Mouse (Mus musculus) neural tube, embryonic 10.5 days (tissue): Measurements from ENCODE around the gene Chn2.

Source experiments
- DNase-seq: peaks from one replicate; pipeline ENCODE4 v3.0.0-alpha.2; 2017; ENCODE audit warnings: low spot score; ENCODE audit errors: extremely low spot score

Gene Chn2

DNA sequence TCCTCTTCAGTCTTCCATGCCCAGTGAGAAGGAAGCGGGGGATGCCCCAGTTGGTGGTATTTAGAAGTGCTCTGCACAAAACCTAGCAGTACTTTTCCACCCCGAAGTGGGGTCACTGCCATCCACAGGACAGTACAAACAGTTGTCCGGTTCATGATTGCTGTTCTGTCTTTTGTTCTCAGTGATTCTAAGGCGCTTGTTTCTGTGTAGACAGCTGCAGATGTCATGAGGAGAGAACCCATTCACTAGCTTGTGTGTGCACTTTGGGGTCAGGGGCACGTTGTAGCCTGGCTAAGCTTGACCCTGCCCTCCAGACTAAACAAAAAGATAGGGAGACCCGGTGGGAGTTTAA, 234.0 kb downstream of the Chn2 start:
- no peak for DNase-seq

DNA sequence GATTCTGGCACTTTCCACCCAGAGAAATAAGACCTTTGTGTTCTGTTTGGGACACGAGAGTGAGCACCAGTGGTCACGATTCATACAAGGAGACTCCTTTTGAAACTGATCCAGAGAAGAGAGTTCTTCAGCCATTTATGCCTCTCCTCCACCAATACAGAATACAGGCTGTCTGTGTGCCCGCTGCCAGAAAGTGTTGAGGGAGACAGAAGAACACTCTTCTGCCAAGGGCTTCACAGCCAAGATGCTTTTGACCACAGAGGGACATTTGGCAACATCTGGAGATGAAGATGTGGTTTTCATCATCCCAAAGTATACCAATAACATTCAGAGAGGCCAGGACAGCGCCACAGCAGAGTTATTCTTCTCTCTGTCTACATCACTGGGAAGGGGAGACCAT, 237.9 kb downstream of the Chn2 start:
- no peak for DNase-seq

DNA sequence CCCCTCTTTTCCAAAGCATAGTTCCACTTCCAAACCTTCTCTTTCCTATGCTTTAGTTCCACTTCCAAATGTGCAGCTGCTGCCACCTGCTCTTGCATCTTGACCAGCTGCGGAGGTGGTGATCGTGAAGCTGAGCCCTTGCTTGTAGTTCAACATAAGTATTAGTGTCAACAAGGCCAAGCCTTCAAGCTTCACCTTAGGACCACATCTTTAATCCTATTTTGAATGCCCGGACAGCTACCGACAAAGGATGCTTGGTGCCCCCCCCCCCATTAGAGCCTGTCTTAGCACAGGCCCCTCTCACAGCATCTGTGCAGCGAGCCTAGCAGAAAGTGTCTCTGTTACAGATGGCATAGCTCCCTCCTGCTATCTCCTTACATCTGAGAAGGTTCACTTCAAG, 238.5 kb downstream of the Chn2 start:
- peak; percentile 20 for DNase-seq

DNA sequence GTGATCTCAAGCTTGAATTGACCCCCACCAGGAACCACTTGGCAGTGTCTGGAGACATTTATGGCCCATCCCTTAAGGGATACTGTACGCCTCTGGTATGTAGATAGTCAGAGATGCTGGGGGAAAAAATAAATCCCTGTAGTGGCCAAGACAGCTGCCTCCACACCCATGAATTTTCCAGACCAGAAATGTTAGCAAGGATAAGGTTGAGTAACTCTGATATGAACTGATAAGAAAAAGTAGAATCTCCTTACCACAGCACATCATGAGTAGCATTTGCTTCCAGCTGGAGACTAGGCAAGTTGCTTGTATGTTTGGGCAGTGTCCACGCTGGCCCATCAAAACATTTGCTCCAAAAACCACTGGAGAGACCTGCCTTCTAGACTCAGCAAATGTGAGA, 239.3 kb downstream of the Chn2 start:
- DNase-seq = no peak

DNA sequence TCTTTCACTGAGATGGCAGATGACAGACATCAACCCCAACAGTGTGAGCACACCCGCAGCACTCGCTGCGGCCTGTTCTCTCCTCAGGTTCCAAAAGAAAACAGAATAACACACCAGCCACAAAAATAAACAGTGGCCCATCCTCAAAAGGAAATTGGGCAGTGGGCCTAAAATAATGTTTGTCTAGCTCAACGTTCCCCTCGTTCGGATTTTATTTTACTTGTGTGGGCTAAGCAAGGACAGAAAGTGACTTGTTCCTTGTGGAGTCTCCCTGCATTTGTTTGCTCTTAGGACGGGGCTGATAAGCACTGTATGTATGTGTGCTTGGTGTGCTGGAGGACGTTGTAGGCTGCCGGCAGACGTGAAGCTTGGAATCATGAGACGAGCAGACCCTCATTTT, 240.0 kb downstream of the Chn2 start:
- peak; percentile 19 for DNase-seq

DNA sequence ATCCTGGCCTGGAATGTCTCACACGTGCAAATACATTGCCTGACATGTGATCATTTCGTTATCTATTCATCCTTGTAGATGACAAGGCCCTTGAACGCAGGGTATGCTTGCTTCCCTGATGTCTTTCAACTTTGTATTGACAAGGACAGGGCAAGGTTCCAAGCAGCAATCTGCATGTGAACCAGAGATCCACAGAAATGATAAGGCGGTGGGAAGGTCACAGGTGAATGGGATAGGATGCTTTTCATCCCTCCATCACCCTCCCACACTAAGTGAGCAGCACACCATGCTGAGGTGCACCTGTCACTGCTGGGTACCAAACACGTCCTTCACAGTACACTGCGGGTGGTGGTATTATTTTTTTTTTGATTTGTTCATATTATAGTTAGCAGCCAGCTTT, 240.9 kb downstream of the Chn2 start:
- no peak for DNase-seq

DNA sequence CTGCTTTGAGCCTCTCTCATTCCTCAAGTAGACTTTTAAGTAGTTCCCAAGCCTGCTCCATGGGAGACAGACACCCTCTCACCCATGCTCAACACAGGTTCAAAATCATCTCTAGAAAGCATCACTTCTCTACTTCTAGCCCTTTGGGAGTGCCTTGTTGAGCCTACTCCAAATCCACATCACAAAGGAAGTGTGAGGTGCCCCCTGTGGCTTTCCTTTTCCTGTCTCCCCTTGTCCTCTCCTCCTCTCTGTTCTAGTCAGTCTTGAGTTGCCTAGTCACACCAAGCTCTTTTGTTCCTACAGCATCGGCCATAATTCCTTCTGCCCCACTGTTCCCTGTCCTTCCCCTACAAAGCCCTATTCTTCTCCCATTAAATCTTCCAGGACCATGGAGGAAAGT, 243.9 kb downstream of the Chn2 start:
- DNase-seq = no peak

DNA sequence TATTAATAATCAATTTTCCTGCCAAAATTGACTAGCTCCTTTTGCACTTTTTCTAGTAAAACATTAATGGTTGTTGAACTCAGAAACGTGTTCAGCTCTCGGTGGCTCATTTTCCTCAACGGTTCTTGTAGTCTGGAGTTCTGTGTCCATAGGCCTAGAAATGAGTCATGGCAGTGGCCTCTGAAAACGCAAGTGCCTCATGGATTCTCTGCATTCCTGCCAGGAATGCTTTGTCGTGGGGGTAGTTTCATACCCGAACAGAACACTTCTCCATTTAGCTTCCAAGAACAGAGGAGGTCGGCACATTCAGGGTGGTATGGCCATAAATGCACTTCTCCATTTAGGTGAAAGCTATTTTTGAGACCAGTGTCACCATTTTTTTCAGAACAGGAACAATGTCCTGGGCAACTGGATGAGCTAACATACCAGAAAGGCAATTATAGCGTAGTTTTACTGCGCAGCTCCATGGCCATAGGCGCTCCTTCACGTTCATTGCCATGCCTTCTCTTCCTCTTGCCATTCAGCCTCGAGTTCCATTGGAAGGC, 244.9 kb downstream of the Chn2 start:
- DNase-seq = no peak

DNA sequence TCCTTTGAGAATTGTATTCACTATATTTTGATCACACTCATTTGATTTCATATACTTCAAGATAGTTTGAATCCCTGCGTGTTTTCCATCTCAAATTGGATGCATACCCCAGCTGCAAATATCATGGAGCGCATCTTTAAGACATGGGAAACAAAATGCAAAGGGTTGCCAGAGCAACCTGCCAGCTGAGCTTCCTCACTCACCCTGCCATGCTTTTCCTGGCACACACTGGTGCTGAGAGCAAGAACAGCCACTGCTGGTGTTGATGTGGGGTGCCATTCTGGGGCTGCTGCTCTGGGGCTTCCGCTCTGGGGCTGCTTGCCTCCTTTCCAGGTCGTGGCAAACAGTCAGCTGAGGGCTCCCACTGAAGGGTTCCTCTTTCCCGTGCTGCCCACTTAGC, 247.5 kb downstream of the Chn2 start:
- DNase-seq = no peak

DNA sequence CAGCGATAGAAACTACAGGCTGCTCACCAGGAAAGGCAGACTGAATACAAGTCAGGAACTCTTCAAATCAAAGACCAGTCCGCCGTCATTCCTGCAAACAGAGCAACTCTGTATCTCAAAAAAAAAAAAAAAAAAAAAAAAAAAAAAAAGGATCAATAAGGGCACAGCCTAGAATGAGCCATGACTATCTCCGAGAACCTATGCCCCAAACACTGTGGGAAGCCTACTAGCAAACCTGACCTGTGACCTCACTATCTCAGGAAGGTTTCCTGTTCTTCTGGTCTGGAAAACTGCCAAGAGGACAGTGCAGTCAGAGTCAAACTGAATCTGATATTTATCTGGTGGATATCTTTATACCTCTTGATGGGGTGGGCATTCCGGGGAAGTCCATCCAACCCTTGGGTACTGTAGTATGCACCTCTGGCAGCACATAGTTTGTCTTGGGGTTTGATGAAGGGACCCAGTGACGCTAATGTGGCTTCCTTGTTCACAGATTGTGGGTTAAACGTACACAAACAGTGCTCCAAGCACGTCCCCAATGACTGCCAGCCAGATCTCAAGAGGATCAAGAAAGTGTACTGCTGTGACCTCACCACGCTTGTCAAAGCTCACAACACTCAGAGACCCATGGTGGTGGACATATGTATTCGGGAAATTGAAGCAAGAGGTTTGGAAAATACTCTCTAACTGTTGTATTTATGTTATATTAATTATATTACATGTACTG, 250.6 kb downstream of the Chn2 start:
- DNase-seq = no peak

DNA sequence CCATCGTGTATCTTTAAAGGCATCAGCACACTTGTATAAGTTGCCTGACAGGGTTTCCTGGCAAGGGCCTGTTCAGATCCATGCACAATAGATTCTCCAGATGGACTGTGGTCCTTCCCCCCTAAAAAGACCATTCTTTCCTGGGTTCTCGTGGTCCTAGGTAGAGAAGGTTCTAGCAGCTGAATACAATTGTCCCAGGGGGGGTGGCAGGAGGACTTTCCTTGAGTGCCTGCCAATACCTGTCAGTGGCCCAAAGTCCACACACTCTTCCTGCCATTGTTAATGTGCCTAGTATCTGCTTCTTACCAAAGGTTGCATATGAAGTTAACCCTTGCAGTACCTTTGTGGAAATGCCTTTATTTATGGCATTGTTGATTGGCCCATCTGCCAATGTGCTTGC, 257.9 kb downstream of the Chn2 start:
- no peak for DNase-seq

DNA sequence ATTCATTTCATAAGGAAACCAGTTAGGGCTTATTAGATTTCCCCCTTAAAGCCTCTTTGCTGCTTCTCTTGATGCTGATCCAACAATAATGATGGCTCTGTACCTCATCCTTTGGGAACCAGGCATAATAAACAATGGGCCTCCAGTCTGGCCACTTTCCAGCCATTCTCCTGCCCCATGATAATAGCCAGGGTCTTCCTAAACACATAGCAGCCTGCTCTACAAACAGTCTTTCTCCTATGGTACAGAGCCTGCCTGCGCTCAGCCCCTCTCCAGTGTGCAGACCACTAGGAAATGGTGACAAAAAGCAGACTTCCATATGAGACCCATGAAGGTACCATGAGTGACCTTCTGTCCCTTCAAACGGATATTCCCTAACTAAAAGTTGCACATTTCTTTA, 260.1 kb downstream of the Chn2 start:
- DNase-seq = no peak

DNA sequence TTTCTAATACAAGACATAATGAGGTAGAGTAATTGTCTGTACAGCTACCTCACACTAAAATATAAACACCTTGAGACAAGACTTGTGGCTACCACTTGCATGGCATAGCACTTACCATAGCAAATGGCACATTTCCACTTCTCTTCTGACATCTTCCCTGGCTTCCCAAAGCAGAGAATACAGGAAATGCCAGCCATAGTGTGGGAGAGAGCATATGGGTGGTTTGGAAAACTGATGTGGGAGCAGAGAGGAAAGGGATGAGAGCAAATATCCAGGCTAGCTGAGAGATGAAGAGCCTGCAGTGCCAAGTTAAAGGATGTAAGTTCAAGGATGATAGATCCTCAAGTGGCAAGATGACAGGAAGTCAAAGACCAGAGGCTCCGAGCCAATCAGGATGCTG, 266.4 kb downstream of the Chn2 start:
- no peak for DNase-seq

DNA sequence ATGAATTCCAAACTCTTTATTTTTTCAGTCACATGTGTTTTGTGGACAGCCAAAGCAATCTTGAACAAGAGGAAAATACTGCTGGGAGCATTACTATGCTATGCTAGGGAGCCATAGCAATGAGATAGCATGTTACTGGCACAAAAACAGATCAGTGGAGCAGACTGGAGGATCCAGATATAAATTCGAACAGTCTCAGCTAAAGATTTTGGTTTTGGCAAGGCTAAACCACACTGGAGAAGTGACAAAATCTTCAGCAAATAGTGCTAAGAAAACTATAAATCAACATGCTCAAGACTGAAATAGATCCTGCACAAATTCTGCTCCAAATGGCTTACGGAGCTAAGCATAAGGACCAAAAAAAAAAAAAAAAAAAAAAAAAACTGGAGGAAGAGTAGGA, 273.7 kb downstream of the Chn2 start:
- no peak for DNase-seq

DNA sequence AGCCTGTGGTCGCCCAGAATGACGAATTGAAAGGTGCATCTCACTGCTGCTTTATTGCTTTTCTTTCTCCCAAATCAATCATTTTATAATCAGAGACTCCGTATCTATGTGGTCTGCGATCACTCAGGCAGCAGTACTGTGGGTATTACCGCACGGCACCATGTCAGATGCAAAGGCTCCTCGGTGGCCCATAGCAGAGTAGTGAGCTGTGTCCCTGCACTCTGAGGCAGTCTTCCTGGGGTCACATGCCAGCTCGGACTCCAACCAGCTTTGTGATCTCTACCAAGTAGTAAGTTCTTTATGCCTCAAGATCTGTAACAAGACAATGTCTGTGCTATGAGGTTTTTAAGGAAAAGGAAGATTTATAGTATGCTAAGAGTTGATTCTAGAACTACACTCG, 279.3 kb downstream of the Chn2 start:
- DNase-seq = no peak

DNA sequence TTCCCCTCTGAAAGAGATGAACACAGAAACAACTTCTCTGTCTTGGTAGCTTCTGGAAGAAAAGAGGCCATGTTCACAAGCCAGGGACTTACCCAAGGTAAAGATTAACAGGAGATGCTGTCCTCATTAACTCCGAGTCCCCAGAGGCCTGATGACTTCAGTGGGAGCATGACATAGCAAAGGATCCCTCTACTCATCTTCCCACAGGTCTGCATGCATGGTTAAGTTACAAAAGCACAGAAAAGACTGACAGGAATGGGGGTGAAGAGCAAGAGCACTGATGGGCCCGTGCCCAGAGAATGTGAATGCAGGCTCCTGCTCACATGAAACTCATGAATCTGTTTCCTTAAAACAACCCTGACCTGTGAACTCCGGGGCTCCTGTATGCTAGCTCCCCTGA, 279.8 kb downstream of the Chn2 start:
- DNase-seq = no peak

DNA sequence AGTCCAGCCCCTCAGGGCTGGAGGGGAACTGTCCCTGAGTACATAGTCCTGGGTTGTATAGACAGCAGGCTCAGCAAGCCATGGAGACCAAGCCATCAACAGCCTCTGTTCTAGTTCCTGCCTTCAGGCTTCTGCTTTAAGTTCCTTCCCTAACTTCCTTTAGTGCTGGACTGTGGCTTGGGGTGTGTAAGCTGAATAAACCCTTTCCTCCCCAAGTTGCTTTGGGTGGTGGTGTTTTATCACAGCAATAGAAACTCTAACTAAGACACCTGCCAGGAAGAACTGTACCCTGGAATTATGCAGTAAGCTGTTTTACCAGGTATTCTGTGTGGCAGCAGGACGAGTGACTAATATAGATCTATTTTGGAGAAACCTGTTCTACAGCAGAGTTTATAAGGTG, 280.9 kb downstream of the Chn2 start:
- DNase-seq = no peak

DNA sequence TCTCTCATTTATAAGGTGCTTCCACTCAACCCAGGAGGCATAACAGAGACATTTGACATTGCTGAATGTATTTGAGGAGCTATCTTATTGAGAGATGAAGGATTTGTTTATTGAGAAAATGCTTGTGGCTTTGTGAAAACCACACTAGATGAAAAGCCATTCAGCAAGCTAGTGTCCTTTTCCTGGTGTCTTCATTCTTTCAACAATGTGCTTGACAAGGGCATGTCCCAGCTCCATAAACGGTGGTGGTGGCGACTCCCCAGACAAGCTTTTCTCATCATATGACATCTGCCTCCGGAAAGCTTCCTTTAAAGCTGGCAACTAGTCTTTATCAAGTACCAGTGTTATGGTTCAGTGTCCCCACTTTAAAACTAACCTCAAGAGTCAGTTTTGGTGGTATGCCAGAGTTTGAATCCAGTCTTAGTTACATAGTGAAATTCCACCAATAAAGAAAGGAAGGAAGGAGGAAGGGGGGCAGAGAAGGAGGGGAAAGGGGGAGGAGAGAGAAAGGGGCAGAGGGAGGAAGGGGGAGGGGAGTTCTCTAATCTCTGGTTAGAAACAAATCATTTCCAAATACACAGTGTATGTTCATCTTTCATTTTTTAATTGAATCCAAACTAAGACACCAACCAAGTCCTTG, 286.0 kb downstream of the Chn2 start, which contains the start of gene Prr15:
TSS of gene Prr15 (plus strand) at position 590 of the 640 bp plus-strand sequence.
- no peak for DNase-seq

DNA sequence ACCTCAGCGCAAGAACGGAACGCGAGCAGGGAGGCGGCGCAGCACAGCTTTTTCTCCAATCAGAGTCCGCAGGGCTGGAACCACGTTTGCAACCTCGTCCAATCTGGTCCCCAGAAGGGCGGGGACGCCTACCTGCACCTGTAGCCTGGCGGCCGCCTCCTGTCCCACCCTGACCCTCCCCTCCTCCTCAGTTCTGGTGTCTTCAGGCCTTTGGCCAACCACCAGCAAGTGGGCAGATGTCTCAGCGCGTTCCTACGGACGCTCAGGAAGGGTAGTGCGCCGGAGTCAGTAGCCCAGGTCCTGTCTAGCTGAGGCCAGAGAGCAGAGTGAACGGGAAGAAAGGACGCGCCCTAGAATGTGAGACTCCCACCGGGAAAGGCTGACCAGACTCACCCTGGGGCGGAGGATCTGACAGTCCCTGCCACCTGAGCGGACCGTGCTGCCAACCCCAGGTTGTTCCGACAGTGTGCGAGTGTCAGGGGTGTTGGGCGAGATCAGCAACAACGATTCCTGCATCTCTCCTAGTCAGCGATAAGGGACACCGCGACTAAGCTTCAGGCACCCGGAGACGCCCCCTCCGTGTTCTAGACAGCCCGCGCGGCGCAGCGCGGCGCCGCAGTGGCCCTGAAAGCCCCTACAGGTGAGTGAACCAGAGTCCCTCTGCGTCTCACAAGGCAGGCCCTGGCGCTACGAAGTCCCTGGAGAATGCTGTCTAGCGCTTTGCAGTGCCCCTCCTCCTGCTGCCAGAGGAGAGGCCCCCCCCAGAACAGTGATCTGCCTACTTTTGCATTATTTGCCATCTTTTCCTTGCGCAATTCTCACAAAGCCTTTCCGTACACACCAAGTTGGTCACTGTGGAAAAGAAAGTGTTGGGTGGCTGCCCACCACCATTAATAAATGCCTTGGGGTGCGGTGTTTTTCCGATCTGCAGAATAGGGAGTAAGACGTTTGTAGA, 287.6 kb downstream of the Chn2 start:
- DNase-seq = peak; percentile 70

DNA sequence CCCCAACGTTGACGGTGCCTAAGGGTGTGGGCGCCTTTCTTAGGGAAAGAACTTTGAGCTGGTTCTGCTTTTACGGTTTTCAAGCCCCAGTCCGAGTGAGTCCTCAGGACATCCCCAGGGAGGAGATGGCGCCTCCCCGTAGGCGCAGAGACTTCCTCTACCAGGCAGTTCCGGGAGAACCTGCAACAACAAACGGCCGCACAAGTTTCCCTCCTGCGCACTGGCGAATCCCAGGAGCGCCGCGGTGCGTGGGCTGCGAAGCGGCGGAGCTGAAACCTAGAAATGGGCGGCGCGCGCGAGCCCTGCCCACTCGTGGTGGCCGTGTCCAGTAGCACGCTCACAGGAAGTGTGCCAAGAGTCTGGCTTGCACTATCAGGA, 288.3 kb downstream of the Chn2 start:
- DNase-seq = peak; percentile 53

DNA sequence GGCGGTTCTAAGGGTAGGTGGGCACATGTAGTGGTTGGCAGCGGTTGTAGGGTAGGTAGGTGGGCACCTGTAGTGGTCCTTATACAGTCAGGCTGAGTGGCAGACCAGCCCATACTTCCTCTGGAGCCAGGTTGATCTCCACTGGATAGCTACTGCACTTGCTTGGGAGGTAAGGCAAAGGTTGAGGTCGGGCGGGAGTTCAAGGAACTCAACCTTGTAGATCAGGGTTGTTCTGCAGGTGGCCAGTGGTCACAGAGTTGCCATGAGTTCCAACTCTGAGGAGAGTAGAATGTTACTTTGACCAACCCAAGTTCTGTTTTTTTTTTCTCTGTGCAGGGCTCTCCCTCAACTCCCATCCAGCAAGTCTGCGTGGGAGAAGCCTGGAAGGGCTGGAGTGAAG, 289.4 kb downstream of the Chn2 start:
- DNase-seq = no peak

DNA sequence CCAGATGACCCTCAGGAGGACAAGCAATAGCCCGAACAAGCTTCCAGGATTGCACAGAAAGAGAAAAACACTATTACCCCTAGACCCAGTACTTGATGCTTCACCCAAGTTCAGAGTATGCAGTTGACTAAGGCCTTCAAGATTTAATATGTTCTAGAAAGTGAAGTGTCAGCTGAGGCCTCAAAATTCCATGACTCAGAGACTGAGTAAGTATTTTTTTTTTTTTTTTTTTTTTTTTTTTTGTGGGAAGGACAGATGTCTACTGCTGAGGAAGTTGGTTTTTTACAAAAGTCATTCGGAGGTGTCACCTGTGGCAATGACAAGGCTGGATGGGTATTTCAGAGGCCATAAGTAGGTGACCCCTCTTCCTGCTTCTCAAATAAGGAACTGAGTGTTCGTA, 290.2 kb downstream of the Chn2 start:
- DNase-seq = no peak
